Mouse (Mus musculus): ENCODE data around the gene Lta.

DNA sequence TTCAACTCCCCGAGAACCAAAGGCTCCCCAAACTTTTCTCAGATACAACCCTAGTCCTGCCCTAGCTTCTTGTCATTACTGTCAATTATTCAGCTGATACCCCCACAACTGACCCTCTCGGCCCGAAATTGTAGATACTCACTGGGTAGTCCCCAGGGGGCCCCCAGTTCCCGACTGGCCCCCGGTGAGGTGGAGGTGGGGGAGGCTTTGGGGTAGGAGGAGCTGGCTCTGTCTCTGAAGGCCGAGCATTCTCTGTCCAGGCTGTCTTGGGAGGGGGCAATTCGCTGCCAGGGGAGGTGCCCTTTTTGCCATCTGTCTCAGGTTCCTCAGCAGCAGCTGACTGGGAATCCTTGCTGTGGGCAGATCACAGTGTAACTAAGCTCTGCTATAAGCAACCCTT, 45.5 kb downstream of the Lta start:
- TF ChIP-seq CTCF (conservative IDR thresholded peaks at IDR 0.05; ENCODE audit: low read length) = no peak
- no peak for TF ChIP-seq POU5F1 (IDR thresholded peaks at IDR 0.05; ENCODE audit: borderline replicate concordance, low read length)
- no peak for TF ChIP-seq NANOG (IDR thresholded peaks at IDR 0.05; ENCODE audit: borderline replicate concordance, low read length)

Measured in E14TG2a.4 (cell line).